Comparison of ENCODE assay signal across 8 mouse cellular contexts in the genomic region with DNA sequence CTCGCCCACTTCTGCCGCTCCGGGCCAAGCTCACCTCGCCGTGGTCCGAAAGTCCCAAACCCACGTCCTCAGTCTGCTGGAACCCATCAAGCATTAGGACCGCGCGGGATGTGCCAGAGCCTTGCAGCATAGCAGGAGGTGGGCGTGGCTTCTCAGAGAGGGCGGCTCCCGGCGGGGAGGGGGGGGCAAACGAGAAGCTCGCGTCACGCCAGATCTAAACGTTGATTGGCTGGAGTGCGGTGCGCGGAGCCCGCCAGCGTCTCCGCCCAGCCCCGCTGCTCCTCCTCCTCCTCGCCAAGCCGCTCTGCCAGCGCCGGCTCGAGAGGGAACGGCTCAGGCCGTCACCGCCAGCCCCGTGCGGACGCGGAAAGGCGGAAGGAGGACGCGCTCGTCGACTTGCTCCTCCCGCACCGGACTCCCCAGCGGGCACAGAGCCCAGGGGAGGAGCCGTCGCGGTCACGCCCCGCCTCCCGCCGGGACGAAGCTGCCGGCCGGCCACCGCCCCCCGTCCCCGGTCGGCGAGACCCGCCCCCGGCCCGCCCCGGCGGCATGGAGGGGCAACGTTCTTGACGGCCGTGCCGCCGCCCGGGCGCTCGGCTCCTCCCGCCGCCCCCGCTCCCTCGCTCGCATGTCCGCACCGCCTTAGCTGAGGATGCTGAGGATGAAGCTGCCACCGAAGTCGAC. TPM values are rescaled to one million over a fixed set of nuclear protein-coding genes. Genes with fewer than 3 reads are reported as not detected.
DNase-seq lines count a peak whose midpoint lies in the region; ATAC-seq and TF ChIP-seq lines count a peak whose summit lies in the region.

A gene (plus strand): TSS at position 269 of the 684 bp plus-strand sequence.

- WGBS in hindbrain, postnatal 0 days: under 1% methylated on average over 35 of the region's 83 CpGs

- peak; percentile 98 for DNase-seq in ZHBTc4 (ENCODE audit: low read depth, low spot score)
- DNase-seq in gastrocnemius, adult 2 months: peak; percentile 99
- DNase-seq in hindbrain, postnatal 0 days (ENCODE audit: low spot score): peak; percentile 100
- DNase-seq in left cerebral cortex, adult 2 months (ENCODE audit: extremely low spot score in 1 of 2, low spot score in 2 of 2): peak; percentile 98 to 99
- peak; percentile 98 to 99 for DNase-seq in right cerebral cortex, adult 2 months (ENCODE audit: low spot score in 2 of 2)
- peak; percentile 99 for DNase-seq in urinary bladder, postnatal 14 days (ENCODE audit: low spot score)

- H3K9ac ChIP-seq in hindbrain, postnatal 0 days (replicated peaks; ENCODE audit: low read length): peak within 1 kb of the TSS; percentile 74

- H3K4me2 ChIP-seq in hindbrain, postnatal 0 days (ENCODE audit: low read depth, low read length): peak within 1 kb of the TSS; percentile 71

- ATAC-seq in common myeloid progenitor, adult 5-6 weeks (replicated peaks; ENCODE audit: low read depth, poor library complexity, severe bottlenecking): peak; percentile 78
- peak; percentile 97 for ATAC-seq in hindbrain, postnatal 0 days
- ATAC-seq in megakaryocyte, adult 5-6 weeks (ENCODE audit: poor library complexity, severe bottlenecking): peak; percentile 73

- H3K9me3 ChIP-seq in hindbrain, postnatal 0 days (ENCODE audit: low read length): no peaks in the 10 kb centered on the region

- intact Hi-C loops in gastrocnemius, adult 2 months (cut with DNase I): loop anchor here (2.0 to 10.0 kb wide), 5 partner anchors 43 to 325 kb away; a partner anchor contains a TSS
- intact Hi-C loops in left cerebral cortex, adult 2 months (cut with DNase I): loop anchor here (2.0 to 5.0 kb wide), 6 partner anchors 98 to 327 kb away; a partner anchor contains a TSS

- no peak for TF ChIP-seq CTCF in gastrocnemius, adult 2 months (IDR thresholded peaks at IDR 0.05)
- TF ChIP-seq CTCF in hindbrain, postnatal 0 days (IDR thresholded peaks at IDR 0.05; ENCODE audit: low read depth): no peak
- no peak for TF ChIP-seq CTCF in left cerebral cortex, adult 2 months (IDR thresholded peaks at IDR 0.05)

- no peaks in the 10 kb centered on the region for H3K27me3 ChIP-seq in hindbrain, postnatal 0 days (ENCODE audit: insufficient read depth, low read length)

- H3K27ac ChIP-seq in gastrocnemius, adult 2 months: peak within 1 kb of the TSS; percentile 94
- H3K27ac ChIP-seq in hindbrain, postnatal 0 days: peak within 1 kb of the TSS; percentile 95
- peak within 1 kb of the TSS; percentile 93 for H3K27ac ChIP-seq in left cerebral cortex, adult 2 months

- peak within 1 kb of the TSS; percentile 99 for H3K4me3 ChIP-seq in gastrocnemius, adult 2 months
- H3K4me3 ChIP-seq in hindbrain, postnatal 0 days (ENCODE audit: low read length): peak within 1 kb of the TSS; percentile 84
- H3K4me3 ChIP-seq in left cerebral cortex, adult 2 months: peak within 1 kb of the TSS; percentile 76

- H3K36me3 ChIP-seq in hindbrain, postnatal 0 days (ENCODE audit: insufficient read depth, low read length): no peaks in the 10 kb centered on the region

- peaks cover 10% of the 10 kb centered on the region for H3K4me1 ChIP-seq in hindbrain, postnatal 0 days (ENCODE audit: insufficient read depth, low read length)

RNA-seq across cellular contexts. Expression of the gene that starts here (rescaled TPM):
- 19.6 and 22.2 TPM in 2 replicates for total RNA-seq in common myeloid progenitor, adult 5-6 weeks (2017)
- 10 to 100 TPM in 1 of 2 experiments, 1 to 10 TPM in 1; 6.1 to 11.4 TPM for total RNA-seq in gastrocnemius, adult 2 months (2021)
- total RNA-seq in hindbrain, postnatal 0 days (2014; rRNA removed): 14.3 and 17.0 TPM in 2 replicates
- 2.3 TPM in 2 replicates for polyA plus RNA-seq in hindbrain, postnatal 0 days (2015; fragmentation: Nextera tagmentation; extraction: Ambion mirVana)
- 10 to 100 TPM; 23.2 to 26.4 TPM for total RNA-seq in left cerebral cortex, adult 2 months (2021)
- total RNA-seq in megakaryocyte, adult 5-6 weeks (2015): 24.7 and 25.8 TPM in 2 replicates
- total RNA-seq in megakaryocyte, adult 5-6 weeks (2017): 19.1 TPM in 2 replicates

Comparison
In these comparisons a context has a peak if more than half of its experiments do, and no peak if none do; other contexts are left out.
1. Peak in every context shown above with its lines: DNase-seq, ATAC-seq, H3K4me3 ChIP-seq and H3K27ac ChIP-seq.